Mouse (Mus musculus) T-helper 1 cell (primary cell): ENCODE data around the gene Bbof1.

ENCODE experiments used
- in situ Hi-C: fragments of 300-600 bp; cut with MboI, MseI; formaldehyde crosslinking; loops from one replicate; pipeline ENCODE4 v1.15.1; 2025; ENCODE audit warnings: high pct_unique_total_duplicates

Bbof1 gene

GRCm38 (mm10) chr12:84408819-84409507 lies at the start of gene Bbof1, which contains the start of gene Entpd5:
Bbof1 (plus strand) TSS chr12:84409071.
Entpd5 (minus strand) TSS chr12:84409029.
- in situ Hi-C loops, result loop anchor here (5.0 kb wide), 1 partner anchor 43 kb away; the partner anchor contains the start of genes Aldh6a1 and Lin52

GRCm38 (mm10) chr12:84361555-84362489 lies 47.0 kb upstream of the Bbof1 start, which contains the start of the genes Coq6 and Fam161b:
Coq6 (plus strand) TSS chr12:84361657.
Fam161b (minus strand) TSS chr12:84361833.
- in situ Hi-C loops, result no loop called here

GRCm38 (mm10) chr12:84362872-84363271 lies 46.0 kb upstream of the Bbof1 start:
- in situ Hi-C loops, result no loop called here

GRCm38 (mm10) chr12:84364291-84364690 lies 44.6 kb upstream of the Bbof1 start:
- in situ Hi-C loops, result no loop called here

GRCm38 (mm10) chr12:84365137-84365536 lies 43.7 kb upstream of the Bbof1 start:
- in situ Hi-C loops, result no loop called here

GRCm38 (mm10) chr12:84366971-84367370 lies 41.9 kb upstream of the Bbof1 start:
- in situ Hi-C loops, result no loop called here

- in situ Hi-C loops, result no loop called here
These were observed 37.2 kb upstream of the Bbof1 start for GRCm38 (mm10) chr12:84371647-84372046.

GRCm38 (mm10) chr12:84373831-84374481 lies 34.9 kb upstream of the Bbof1 start:
- in situ Hi-C loops, result no loop called here

- in situ Hi-C loops, result no loop called here
These were observed 26.5 kb upstream of the Bbof1 start for GRCm38 (mm10) chr12:84382369-84382768.

- in situ Hi-C loops, result no loop called here
These were observed 24.2 kb upstream of the Bbof1 start for GRCm38 (mm10) chr12:84384644-84385081.

GRCm38 (mm10) chr12:84385408-84385807 lies 23.5 kb upstream of the Bbof1 start:
- in situ Hi-C loops, result no loop called here

GRCm38 (mm10) chr12:84388097-84388496 lies 20.8 kb upstream of the Bbof1 start:
- in situ Hi-C loops, result no loop called here

- in situ Hi-C loops, result no loop called here
These were observed 20.0 kb upstream of the Bbof1 start for GRCm38 (mm10) chr12:84388774-84389400.

GRCm38 (mm10) chr12:84390336-84390735 lies 18.5 kb upstream of the Bbof1 start:
- in situ Hi-C loops, result no loop called here

GRCm38 (mm10) chr12:84392681-84393080 lies 16.2 kb upstream of the Bbof1 start:
- in situ Hi-C loops, result no loop called here

GRCm38 (mm10) chr12:84393847-84394246 lies 15.0 kb upstream of the Bbof1 start:
- in situ Hi-C loops, result no loop called here

- in situ Hi-C loops, result no loop called here
These were observed 11.8 kb upstream of the Bbof1 start for GRCm38 (mm10) chr12:84396947-84397679.

- in situ Hi-C loops, result no loop called here
These were observed 11.2 kb upstream of the Bbof1 start for GRCm38 (mm10) chr12:84397685-84398084.

GRCm38 (mm10) chr12:84398629-84399028 lies 10.2 kb upstream of the Bbof1 start:
- in situ Hi-C loops, result no loop called here

GRCm38 (mm10) chr12:84399135-84399534 lies 9.7 kb upstream of the Bbof1 start:
- in situ Hi-C loops, result no loop called here

GRCm38 (mm10) chr12:84399663-84400062 lies 9.2 kb upstream of the Bbof1 start:
- in situ Hi-C loops, result no loop called here
